Mouse (Mus musculus): ENCODE measurements around the gene Myzap.
A peak's percentile ranks its signal among the peaks of the same experiment; 100 is the strongest.

GRCm38 (mm10) chr9:71485475-71486094 is 106.6 kb downstream of the Myzap start, which contains the start of gene Polr2m:
- TF ChIP-seq FLI1 (IDR thresholded peaks at IDR 0.05; ENCODE audit: low read length) (peak; percentile 86; the same call in 1 of the 2 replicates), GATA1 (IDR thresholded peaks at IDR 0.05; ENCODE audit: borderline replicate concordance, low read length) (no peak)
